Mouse (Mus musculus) CH12.LX (cell line): ENCODE measurements at regions not wholly inside any gene's neighbourhood (a gene's known extent, or its start where the extent isn't known, plus 50 kb on each side); places are given as distances from the start of the nearest gene placed in this dataset.
A peak's percentile ranks its signal among the peaks of the same experiment; 100 is the strongest.

Experiments used
- DNase-seq: peaks from one replicate; pipeline ENCODE4 v3.0.0-alpha.2; 2013; ENCODE audit errors: extremely low read depth
- H3K27ac ChIP-seq: 2 replicates; pipeline ENCODE4 v1.5.1; 2012; ENCODE audit warnings: low read depth, mild to moderate bottlenecking, control low read depth, moderate library complexity; ENCODE audit not compliant: insufficient read depth
- H3K27me3 ChIP-seq: replicated peaks from 2 replicates; pipeline ENCODE3; 2012; ENCODE audit warnings: inconsistent platforms
- H3K36me3 ChIP-seq, 2 experiments: replicated peaks in 1 of 2; 2 replicates each; pipeline versions ENCODE3 to v1.6.1; 2012; ENCODE audit warnings: inconsistent platforms in 1 of 2, low read length in 1 of 2, mild to moderate bottlenecking in 1 of 2, mixed read lengths in 1 of 2, moderate library complexity in 1 of 2; ENCODE audit not compliant: control insufficient read depth in 1 of 2, insufficient read depth in 1 of 2
- H3K4me1 ChIP-seq, 2 experiments: 2 replicates each; pipeline ENCODE4 v1.6.1; 2012; ENCODE audit warnings: inconsistent platforms in 1 of 2, moderate library complexity in 1 of 2; ENCODE audit not compliant: insufficient read depth in 2 of 2, control insufficient read depth in 1 of 2
- H3K4me2 ChIP-seq: 2 replicates; pipeline ENCODE4 v1.6.1; 2012; ENCODE audit warnings: low read depth, mild to moderate bottlenecking, control low read depth; ENCODE audit not compliant: poor library complexity, insufficient read depth, severe bottlenecking
- H3K4me3 ChIP-seq, 3 experiments: fragments of 150-350 bp in 1 of 3; sonication (generic) in 1 of 3; replicated peaks in 1 of 3; 2 replicates each; pipeline versions ENCODE3 to v1.5.1; 2011 to 2012; ENCODE audit warnings: low read depth in 2 of 3, low read length in 2 of 3, mild to moderate bottlenecking in 2 of 3, moderate library complexity in 2 of 3, control low read depth in 1 of 3, improper control_type of control experiment in 1 of 3, inconsistent platforms in 1 of 3, mixed read lengths in 1 of 3; ENCODE audit not compliant: poor library complexity in 1 of 3
- H3K79me2 ChIP-seq: replicated peaks from 2 replicates; pipeline ENCODE4 v1.6.1; 2012; ENCODE audit warnings: mild to moderate bottlenecking, moderate library complexity; ENCODE audit not compliant: control insufficient read depth, poor library complexity, insufficient read depth, severe bottlenecking; ENCODE audit errors: extremely low read depth
- H3K9ac ChIP-seq: 2 replicates; pipeline ENCODE4 v1.6.1; 2012; ENCODE audit warnings: low read depth, mild to moderate bottlenecking, control low read depth, moderate library complexity; ENCODE audit not compliant: insufficient read depth
- H3K9me3 ChIP-seq: replicated peaks from 2 replicates; pipeline ENCODE3; 2012; ENCODE audit warnings: low read length, inconsistent platforms, mixed read lengths
- BHLHE40 ChIP-seq: IDR thresholded peaks from 2 replicates; pipeline ENCODE4 v1.6.1; 2011; ENCODE audit warnings: mild to moderate bottlenecking, low read depth, low read length, improper control_type of control experiment
- CHD1 ChIP-seq: IDR thresholded peaks from 2 replicates; pipeline ENCODE4 v1.6.1; 2012; ENCODE audit warnings: low read depth, low read length, improper control_type of control experiment, inconsistent platforms
- CTCF ChIP-seq, 2 experiments: IDR thresholded peaks in 1 of 2; conservative IDR thresholded peaks in 1 of 2; 2 replicates each; pipeline ENCODE4 v1.5.1; 2011 to 2012; ENCODE audit warnings: low read depth in 2 of 2, low read length in 2 of 2, improper control_type of control experiment in 1 of 2, inconsistent platforms in 1 of 2, mild to moderate bottlenecking in 1 of 2, moderate library complexity in 1 of 2
- E2F4 ChIP-seq: IDR thresholded peaks from 2 replicates; pipeline ENCODE4 v1.6.1; 2011; ENCODE audit warnings: low read depth, low read length, improper control_type of control experiment; ENCODE audit not compliant: insufficient replicate concordance
- ELF1 ChIP-seq: IDR thresholded peaks from 2 replicates; pipeline ENCODE4 v1.6.1; 2014; ENCODE audit warnings: low read depth, mild to moderate bottlenecking, inconsistent platforms, low read length, improper control_type of control experiment
- EP300 ChIP-seq: IDR thresholded peaks from 2 replicates; pipeline ENCODE4 v1.6.1; 2011; ENCODE audit warnings: low read length, improper control_type of control experiment
- ETS1 ChIP-seq: conservative IDR thresholded peaks from 2 replicates; pipeline ENCODE4 v1.6.1; 2012; ENCODE audit warnings: low read depth, mild to moderate bottlenecking, inconsistent platforms, low read length, improper control_type of control experiment, moderate library complexity
- HCFC1 ChIP-seq: IDR thresholded peaks from 2 replicates; pipeline ENCODE4 v1.6.1; 2012; ENCODE audit warnings: low read depth, mild to moderate bottlenecking, inconsistent platforms, low read length, improper control_type of control experiment
- IRF4 ChIP-seq: IDR thresholded peaks from 2 replicates; pipeline ENCODE4 v1.6.1; 2014; ENCODE audit warnings: low read depth, mild to moderate bottlenecking, inconsistent platforms, low read length, improper control_type of control experiment
- JUND ChIP-seq: conservative IDR thresholded peaks from 2 replicates; pipeline ENCODE4 v1.6.1; 2011; ENCODE audit warnings: low read depth, low read length, improper control_type of control experiment
- KAT2A ChIP-seq: IDR thresholded peaks from 2 replicates; pipeline ENCODE4 v1.6.1; 2012; ENCODE audit warnings: low read length, improper control_type of control experiment, inconsistent platforms; ENCODE audit not compliant: insufficient replicate concordance
- MAZ ChIP-seq: IDR thresholded peaks from 2 replicates; pipeline ENCODE4 v1.6.1; 2012; ENCODE audit warnings: low read depth, mild to moderate bottlenecking, inconsistent platforms, low read length, improper control_type of control experiment, moderate library complexity
- MEF2A ChIP-seq: IDR thresholded peaks from 2 replicates; pipeline ENCODE4 v1.6.1; 2014; ENCODE audit warnings: low read depth, mild to moderate bottlenecking, inconsistent platforms, low read length, improper control_type of control experiment, borderline replicate concordance
- NELFE ChIP-seq: IDR thresholded peaks from 2 replicates; pipeline ENCODE4 v1.6.1; 2011; ENCODE audit warnings: low read depth, low read length, improper control_type of control experiment
- NRF1 ChIP-seq: IDR thresholded peaks from 2 replicates; pipeline ENCODE4 v1.6.1; 2014; ENCODE audit warnings: low read depth, mild to moderate bottlenecking, inconsistent platforms, low read length, improper control_type of control experiment, moderate library complexity
- POLR2A ChIP-seq: IDR thresholded peaks from 2 replicates; pipeline ENCODE4 v1.6.1; 2011; ENCODE audit warnings: low read depth, mild to moderate bottlenecking, improper control_type of control experiment, low read length
- POLR2AphosphoS2 ChIP-seq: IDR thresholded peaks from 2 replicates; pipeline ENCODE4 v1.6.1; 2011; ENCODE audit warnings: low read depth, low read length, improper control_type of control experiment
- RAD21 ChIP-seq: IDR thresholded peaks from 2 replicates; pipeline ENCODE4 v1.6.1; 2011; ENCODE audit warnings: low read depth, mild to moderate bottlenecking, low read length, improper control_type of control experiment, moderate library complexity
- RCOR1 ChIP-seq: conservative IDR thresholded peaks from 2 replicates; pipeline ENCODE4 v1.6.1; 2012; ENCODE audit warnings: low read depth, mild to moderate bottlenecking, inconsistent platforms, low read length, improper control_type of control experiment
- SMC3 ChIP-seq: IDR thresholded peaks from 2 replicates; pipeline ENCODE4 v1.6.1; 2011; ENCODE audit warnings: low read depth, low read length, improper control_type of control experiment
- TBP ChIP-seq: conservative IDR thresholded peaks from 2 replicates; pipeline ENCODE4 v1.6.1; 2011; ENCODE audit warnings: low read depth, low read length, improper control_type of control experiment
- TCF12 ChIP-seq: IDR thresholded peaks from 2 replicates; pipeline ENCODE4 v1.6.1; 2014; ENCODE audit warnings: low read depth, mild to moderate bottlenecking, inconsistent platforms, low read length, improper control_type of control experiment
- USF2 ChIP-seq: conservative IDR thresholded peaks from 2 replicates; pipeline ENCODE4 v1.6.1; 2011; ENCODE audit warnings: low read depth, low read length, improper control_type of control experiment
- ZKSCAN1 ChIP-seq: IDR thresholded peaks from 2 replicates; pipeline ENCODE4 v1.6.1; 2012; ENCODE audit warnings: low read depth, inconsistent platforms, low read length, improper control_type of control experiment, borderline replicate concordance
- dilution Hi-C: fragments of 300-500 bp; cut with MboI; formaldehyde crosslinking; loops from 2 replicates; pipeline ENCODE4 v1.14.3; 2020; ENCODE audit warnings: low sequenced_read_pairs; ENCODE audit not compliant: extremely low pct_unique_long_range_greater_than_20kb, extremely low pct_ligation_motif_present
- in situ Hi-C: fragments of 300-500 bp; cut with MboI; formaldehyde crosslinking; loops from 3 replicates; pipeline ENCODE4 v1.14.3; 2019; ENCODE audit warnings: low sequenced_read_pairs, low pct_ligation_motif_present, low pct_unique_long_range_greater_than_20kb, mixed read lengths

DNA sequence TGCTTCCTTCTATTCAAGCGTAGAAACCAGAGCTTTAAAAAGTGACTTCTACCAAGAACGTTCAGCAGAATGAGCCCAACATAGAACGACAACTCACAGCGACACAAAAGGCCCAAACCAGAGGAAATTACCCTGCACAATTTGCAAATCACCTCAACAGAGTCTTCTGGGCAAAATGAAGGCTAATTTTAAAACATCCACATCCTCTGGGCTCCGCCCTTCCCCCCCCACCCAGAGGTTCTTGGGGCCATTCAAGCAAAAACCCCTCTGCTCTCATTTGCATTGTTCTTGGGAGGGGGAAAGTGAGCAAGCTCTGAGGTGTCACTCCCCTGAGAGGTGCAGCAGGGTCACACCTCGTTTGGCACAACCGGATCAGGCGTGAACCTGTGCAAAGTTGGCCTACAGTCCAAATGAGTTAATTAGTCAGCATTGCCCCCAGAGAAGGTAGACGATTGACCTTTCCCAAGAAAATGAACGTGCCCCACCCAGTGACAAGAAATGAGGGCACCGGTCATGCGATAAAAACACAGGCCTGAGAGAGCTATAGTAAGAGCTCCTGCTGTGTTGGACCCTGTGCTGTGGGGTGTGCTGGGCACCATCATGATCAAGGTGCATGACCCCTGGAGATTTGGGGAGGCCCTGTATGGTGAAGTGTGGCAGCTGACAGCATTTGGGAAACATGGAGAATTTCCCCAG lies 62.7 kb upstream of the Lmo2 start (continued):
- 0 out of 2 replicates have a peak, but pooled peaks have one; percentile 56 for TF ChIP-seq KAT2A
- TF ChIP-seq NELFE, result no peak; the same call in 1 of the 2 replicates
- no peak; the same call in none of the 2 replicates for TF ChIP-seq RAD21
- TF ChIP-seq JUND, result peak; percentile 83
- TF ChIP-seq POLR2A, result peak; percentile 69
- no peak for TF ChIP-seq USF2
- peak; percentile 91 for TF ChIP-seq EP300
- peak; percentile 50; the same call in 1 of the 2 replicates for TF ChIP-seq ELF1
- TF ChIP-seq RCOR1, result peak; percentile 92
- TF ChIP-seq POLR2AphosphoS2, result no peak
- TF ChIP-seq, all 38 proteins: peak for 22

GRCm38 (mm10) chr2:103896160-103896559 lies 61.6 kb upstream of the Lmo2 start:
- TF ChIP-seq NELFE (no peak), TCF12 (0 out of 2 replicates have a peak, but pooled peaks have one; percentile 31), IRF4 (peak; percentile 21; the same call in 1 of the 2 replicates), POLR2AphosphoS2 (no peak), E2F4 (no peak), HCFC1 (no peak; the same call in 1 of the 2 replicates), EP300 (0 out of 2 replicates have a peak, but pooled peaks have one; percentile 28), MEF2A (no peak; the same call in 1 of the 2 replicates), NRF1 (no peak), ELF1 (no peak), CTCF (conservative IDR thresholded peaks at IDR 0.05 in 1 of 2, IDR thresholded peaks at IDR 0.05 in 1 of 2; ENCODE audit: low read depth in 2 of 2, low read length in 2 of 2) (no peak), BHLHE40 (0 out of 2 replicates have a peak, but pooled peaks have one; percentile 31), SMC3 (no peak), JUND (no peak), KAT2A (no peak), ZKSCAN1 (no peak), CHD1 (no peak), RAD21 (no peak), ETS1 (0 out of 2 replicates have a peak, but pooled peaks have one; percentile 32), USF2 (no peak), TBP (no peak), MAZ (no peak)
- TF ChIP-seq, all 38 proteins: peak for 5
- peak overlapping the region; percentile 95 for H3K27ac ChIP-seq
- DNase-seq, result peak; percentile 59

More at GRCm38 (mm10) chr2:103896160-103896559, 61.6 kb upstream of the Lmo2 start:
- peaks cover 41 to 76% of the 10 kb centered on the region in 2 experiments for H3K4me1 ChIP-seq
- dilution Hi-C loops (no loop called here), in situ Hi-C loops (loop anchor here (5.0 kb wide), 1 partner anchor 86 kb away; no protein-coding TSS in a partner anchor)
- no peak overlapping the region for H3K4me2 ChIP-seq
- H3K36me3 ChIP-seq, result no peaks in the 10 kb centered on the region
- no peaks in the 10 kb centered on the region for H3K27me3 ChIP-seq
- peak overlapping the region; percentile 8; the same call in 1 of the 2 replicates for H3K9ac ChIP-seq
- no peaks in the 10 kb centered on the region for H3K9me3 ChIP-seq
- no peak overlapping the region for H3K4me3 ChIP-seq
- H3K79me2 ChIP-seq, result no peaks in the 10 kb centered on the region
